Mouse (Mus musculus) liver, embryonic 12.5 days (tissue): Measurements from ENCODE around the gene Csrnp2. TPM values are rescaled to one million over a fixed set of nuclear protein-coding genes. Genes with fewer than 3 reads are reported as not detected.
A peak's percentile ranks its signal among the peaks of the same experiment; 100 is the strongest.
"Not testable (repeated sequence)": the region's sequence is repeated elsewhere in the genome, so short reads cannot be mapped to it uniquely, and the experiment has no call there.

ENCODE experiments used
- ATAC-seq: fragments of 200-750 bp; cut with Nextera tagmentation; 2 replicates; pipeline ENCODE4 v1.8.0; 2017; ENCODE audit warnings: moderate number of reproducible peaks, mild to moderate bottlenecking, moderate library complexity
- H3K27ac ChIP-seq: fragments of 300-500 bp; sonication (generic); 2 replicates; pipeline ENCODE4 v1.5.1; 2016; ENCODE audit warnings: mild to moderate bottlenecking
- H3K27me3 ChIP-seq: fragments of 300-500 bp; sonication (generic); replicated peaks from 2 replicates; pipeline ENCODE4 v1.6.1; 2016; ENCODE audit warnings: mild to moderate bottlenecking, moderate library complexity
- H3K36me3 ChIP-seq: fragments of 300-500 bp; sonication (generic); 2 replicates; pipeline ENCODE4 v1.6.1; 2016; ENCODE audit warnings: mild to moderate bottlenecking, moderate library complexity
- H3K4me1 ChIP-seq: fragments of 300-500 bp; sonication (generic); 2 replicates; pipeline ENCODE4 v1.6.1; 2016
- H3K4me2 ChIP-seq: fragments of 300-500 bp; sonication (generic); 2 replicates; pipeline ENCODE4 v1.6.1; 2016; ENCODE audit warnings: mild to moderate bottlenecking, moderate library complexity
- H3K4me3 ChIP-seq: fragments of 300-500 bp; sonication (generic); 2 replicates; pipeline ENCODE4 v1.5.1; 2016; ENCODE audit warnings: mild to moderate bottlenecking, moderate library complexity
- H3K9ac ChIP-seq: fragments of 300-500 bp; sonication (generic); 2 replicates; pipeline ENCODE4 v1.6.1; 2016; ENCODE audit warnings: mild to moderate bottlenecking, moderate library complexity
- H3K9me3 ChIP-seq: fragments of 300-500 bp; sonication (generic); replicated peaks from 2 replicates; pipeline ENCODE4 v1.6.1; 2016; ENCODE audit warnings: mild to moderate bottlenecking, moderate library complexity
- WGBS: fragments of 180-500 bp; shearing (Covaris S2); methylation state at CpG from one replicate; pipeline ENCODE4 v1.1.7; 2016; ENCODE audit not compliant: insufficient replicate concordance; 5-methylcytosine and 5-hydroxymethylcytosine counted together
- polyA plus RNA-seq: library from polyadenylated mRNA; unstranded; fragments of >200 nt; fragmentation: Nextera tagmentation; extraction: Ambion mirVana; gene quantifications from 2 replicates; pipeline ENCODE4 v1.2.1, GENCODE M21; 2016

Csrnp2 gene
- 2.8 and 3.0 TPM in 2 replicates for polyA plus RNA-seq

DNA sequence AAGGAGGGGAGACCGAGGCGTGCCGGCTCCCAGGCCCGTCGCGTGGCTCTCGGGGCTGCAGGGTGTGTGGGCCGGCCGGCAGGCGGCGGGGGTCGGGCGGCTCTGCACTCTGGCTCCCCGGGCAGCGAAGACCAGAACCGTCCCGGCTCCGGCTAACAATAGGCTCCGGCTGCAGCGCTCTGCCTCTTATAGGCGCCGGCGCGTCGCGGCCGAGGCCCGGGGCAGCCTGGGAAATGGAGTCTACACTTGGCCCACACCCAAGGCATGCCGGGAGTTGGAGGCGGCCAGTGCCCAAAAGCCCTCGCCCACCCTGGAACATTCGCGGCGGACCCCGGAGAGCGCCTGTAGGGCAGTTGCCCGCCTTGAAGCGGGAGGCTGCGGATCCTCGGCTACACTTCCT, at the start of gene Csrnp2:
Gene Csrnp2 (minus strand): TSS at position 387 of the 400 bp plus-strand sequence.
- Histone ChIP-seq H3K4me3 (peak within 1 kb of the TSS; percentile 79), H3K27ac (peak within 1 kb of the TSS; percentile 51; the same call in 1 of the 2 replicates), H3K36me3 (no peaks in the 10 kb centered on the region), H3K27me3 (peaks cover 24% of the 10 kb centered on the region), H3K4me2 (peak within 1 kb of the TSS; percentile 100), H3K9ac (peak within 1 kb of the TSS; percentile 87), H3K4me1 (peaks cover 21% of the 10 kb centered on the region), H3K9me3 (no peaks in the 10 kb centered on the region)
- ATAC-seq: peak; percentile 93
- WGBS: under 1% methylated on average over 40 of the region's 40 CpGs

- H3K27me3 ChIP-seq, ATAC-seq, H3K9me3 ChIP-seq, H3K4me3 ChIP-seq, H3K27ac ChIP-seq, H3K4me1 ChIP-seq, H3K4me2 ChIP-seq, H3K9ac ChIP-seq: not testable (repeated sequence)
- WGBS: 83% methylated on average over 14 of the region's 14 CpGs
- peaks cover 28% of the 10 kb centered on the region for H3K36me3 ChIP-seq
Measured at GRCm38 (mm10) chr15:100543651-100544030, 48.4 kb upstream of the Csrnp2 start.

DNA sequence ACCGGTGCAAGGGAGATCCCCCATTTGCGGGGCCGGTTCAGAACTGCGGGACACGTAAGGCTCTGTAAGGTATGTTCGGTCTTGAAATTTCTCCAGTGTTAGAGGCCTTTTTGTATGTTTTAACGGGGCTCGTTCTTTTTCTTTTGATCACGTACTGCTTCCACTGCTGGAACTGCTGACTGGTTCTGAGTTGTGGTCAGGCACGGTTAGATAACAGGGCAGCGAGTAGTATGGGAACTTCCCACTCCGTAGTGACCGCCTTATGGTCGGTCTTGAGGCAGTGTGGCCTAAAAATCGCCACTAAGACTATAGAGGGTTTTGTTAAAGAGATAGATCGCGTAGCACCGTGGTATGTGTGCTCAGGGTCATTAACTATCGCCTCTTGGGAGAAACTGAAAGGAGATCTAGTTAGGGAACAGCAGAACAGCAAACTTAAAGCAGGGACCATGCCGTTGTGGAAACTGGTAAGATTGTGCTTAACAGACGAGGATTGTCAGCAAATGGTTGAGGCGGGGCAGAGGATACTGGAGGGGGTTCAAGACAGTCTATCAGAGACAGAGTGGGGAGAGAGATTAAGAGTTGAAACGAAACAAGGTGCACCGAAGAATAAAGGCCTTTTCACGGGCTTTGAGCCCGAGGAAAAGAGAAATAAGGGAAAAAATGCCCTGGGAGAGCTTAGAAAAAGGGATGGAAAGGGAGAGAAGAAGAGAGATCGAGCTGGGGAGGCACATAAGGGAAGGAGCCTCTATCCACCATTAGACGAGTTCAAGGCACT, 47.8 kb upstream of the Csrnp2 start:
- ATAC-seq, H3K27me3 ChIP-seq, H3K4me1 ChIP-seq, H3K9me3 ChIP-seq, H3K9ac ChIP-seq, H3K27ac ChIP-seq, H3K4me3 ChIP-seq: not testable (repeated sequence)
- WGBS: 83% methylated on average over 27 of the region's 28 CpGs
- peaks cover 22% of the 10 kb centered on the region for H3K36me3 ChIP-seq
- peak overlapping the region; percentile 14; the same call in 1 of the 2 replicates for H3K4me2 ChIP-seq

GRCm38 (mm10) chr15:100541426-100541825, 46.1 kb upstream of the Csrnp2 start:
- Histone ChIP-seq H3K36me3 (peaks cover 19% of the 10 kb centered on the region), H3K4me3 (no peak overlapping the region), H3K27ac (no peak overlapping the region), H3K9me3 (no peaks in the 10 kb centered on the region), H3K4me2 (no peak overlapping the region), H3K4me1 (no peaks in the 10 kb centered on the region), H3K9ac (no peak overlapping the region), H3K27me3 (no peaks in the 10 kb centered on the region)
- ATAC-seq: no peak
- 84% methylated on average over 4 of the region's 4 CpGs for WGBS

DNA sequence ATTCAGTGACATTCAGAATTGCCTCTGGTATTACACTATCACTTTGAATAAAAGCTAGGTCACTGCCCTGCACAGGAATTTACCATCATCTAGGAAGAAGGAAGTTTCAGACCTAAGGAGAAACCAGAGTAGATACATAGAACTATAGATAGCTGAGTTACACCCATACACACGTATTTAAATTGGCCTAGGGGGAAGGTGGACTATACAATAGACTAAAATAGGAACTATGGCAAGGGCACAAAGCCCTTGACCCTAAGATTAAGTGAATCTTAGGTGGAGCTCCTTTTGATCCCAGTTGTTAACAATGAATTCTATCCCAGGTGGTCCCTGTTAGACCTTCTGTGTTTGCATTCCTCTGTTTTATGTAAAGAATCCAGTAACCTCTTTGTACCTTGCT, 45.7 kb upstream of the Csrnp2 start:
- H3K27me3 ChIP-seq, H3K9me3 ChIP-seq, H3K9ac ChIP-seq, H3K4me1 ChIP-seq, H3K4me3 ChIP-seq, H3K4me2 ChIP-seq, ATAC-seq, H3K27ac ChIP-seq: not testable (repeated sequence)
- 67% methylated on average over 1 of the region's 1 CpGs for WGBS
- H3K36me3 ChIP-seq: peaks cover 22% of the 10 kb centered on the region

GRCm38 (mm10) chr15:100539411-100539810, 44.1 kb upstream of the Csrnp2 start:
- no peak for ATAC-seq
- H3K9ac ChIP-seq: no peak overlapping the region
- H3K4me2 ChIP-seq: no peak overlapping the region
- no peak overlapping the region for H3K27ac ChIP-seq
- no peak overlapping the region for H3K4me3 ChIP-seq
- WGBS: 78% methylated on average over 9 of the region's 9 CpGs
- peaks cover 32% of the 10 kb centered on the region for H3K36me3 ChIP-seq
- no peaks in the 10 kb centered on the region for H3K9me3 ChIP-seq
- H3K4me1 ChIP-seq: no peaks in the 10 kb centered on the region
- no peaks in the 10 kb centered on the region for H3K27me3 ChIP-seq

- H3K36me3 ChIP-seq: peaks cover 32% of the 10 kb centered on the region
- WGBS: 72% methylated on average over 6 of the region's 6 CpGs
- no peak overlapping the region for H3K4me3 ChIP-seq
- no peaks in the 10 kb centered on the region for H3K27me3 ChIP-seq
- H3K9ac ChIP-seq: no peak overlapping the region
- no peak overlapping the region for H3K27ac ChIP-seq
- no peaks in the 10 kb centered on the region for H3K9me3 ChIP-seq
- no peak for ATAC-seq
- H3K4me2 ChIP-seq: no peak overlapping the region
- no peaks in the 10 kb centered on the region for H3K4me1 ChIP-seq
Measured at GRCm38 (mm10) chr15:100537913-100538312, 42.6 kb upstream of the Csrnp2 start.

- H3K27me3 ChIP-seq: no peaks in the 10 kb centered on the region
- no peak overlapping the region for H3K4me2 ChIP-seq
- H3K4me3 ChIP-seq: no peak overlapping the region
- 51% methylated on average over 5 of the region's 5 CpGs for WGBS
- no peak overlapping the region for H3K27ac ChIP-seq
- no peaks in the 10 kb centered on the region for H3K9me3 ChIP-seq
- no peak for ATAC-seq
- H3K9ac ChIP-seq: no peak overlapping the region
- H3K36me3 ChIP-seq: peaks cover 2% of the 10 kb centered on the region
- no peaks in the 10 kb centered on the region for H3K4me1 ChIP-seq
Measured at GRCm38 (mm10) chr15:100527900-100528299, 32.6 kb upstream of the Csrnp2 start.

- ATAC-seq: no peak
- no peaks in the 10 kb centered on the region for H3K4me1 ChIP-seq
- peaks cover 4% of the 10 kb centered on the region for H3K36me3 ChIP-seq
- no peak overlapping the region for H3K4me3 ChIP-seq
- 81% methylated on average over 14 of the region's 14 CpGs for WGBS
- H3K27ac ChIP-seq: no peak overlapping the region
- no peak overlapping the region for H3K9ac ChIP-seq
- H3K9me3 ChIP-seq: no peaks in the 10 kb centered on the region
- H3K4me2 ChIP-seq: no peak overlapping the region
- no peaks in the 10 kb centered on the region for H3K27me3 ChIP-seq
Measured at GRCm38 (mm10) chr15:100525405-100525804, 30.1 kb upstream of the Csrnp2 start.

DNA sequence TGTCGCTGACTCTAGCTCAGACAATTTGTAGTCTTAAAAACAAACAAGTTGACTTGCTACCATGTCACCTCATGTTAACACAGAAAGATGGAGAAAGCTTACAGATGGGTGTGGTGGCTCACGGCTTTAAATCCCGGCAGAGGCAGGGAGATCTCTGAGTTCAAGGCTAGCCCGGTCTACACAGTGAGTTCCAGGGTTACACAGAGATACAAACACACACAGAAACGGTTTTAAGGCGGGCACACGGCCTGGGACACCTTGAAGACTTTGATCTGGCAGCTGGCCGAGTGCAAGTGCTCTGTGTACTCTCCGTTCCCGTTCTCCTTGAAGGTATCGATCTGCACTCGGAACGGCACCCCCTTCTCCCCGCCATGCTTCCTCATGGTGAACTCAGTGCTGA, 25.0 kb upstream of the Csrnp2 start:
- H3K36me3 ChIP-seq: peaks cover 20% of the 10 kb centered on the region
- no peaks in the 10 kb centered on the region for H3K9me3 ChIP-seq
- no peaks in the 10 kb centered on the region for H3K27me3 ChIP-seq
- H3K4me2 ChIP-seq: no peak overlapping the region
- H3K4me1 ChIP-seq: no peaks in the 10 kb centered on the region
- WGBS: 82% methylated on average over 14 of the region's 14 CpGs
- no peak overlapping the region for H3K4me3 ChIP-seq
- no peak overlapping the region for H3K27ac ChIP-seq
- no peak overlapping the region for H3K9ac ChIP-seq
- ATAC-seq: no peak

GRCm38 (mm10) chr15:100515121-100515520, 19.8 kb upstream of the Csrnp2 start:
- H3K4me2 ChIP-seq: no peak overlapping the region
- peaks cover 49% of the 10 kb centered on the region for H3K36me3 ChIP-seq
- H3K4me3 ChIP-seq: no peak overlapping the region
- ATAC-seq: no peak
- WGBS: 74% methylated on average over 2 of the region's 2 CpGs
- H3K4me1 ChIP-seq: no peaks in the 10 kb centered on the region
- no peak overlapping the region for H3K27ac ChIP-seq
- no peak overlapping the region for H3K9ac ChIP-seq
- H3K9me3 ChIP-seq: no peaks in the 10 kb centered on the region
- H3K27me3 ChIP-seq: no peaks in the 10 kb centered on the region

DNA sequence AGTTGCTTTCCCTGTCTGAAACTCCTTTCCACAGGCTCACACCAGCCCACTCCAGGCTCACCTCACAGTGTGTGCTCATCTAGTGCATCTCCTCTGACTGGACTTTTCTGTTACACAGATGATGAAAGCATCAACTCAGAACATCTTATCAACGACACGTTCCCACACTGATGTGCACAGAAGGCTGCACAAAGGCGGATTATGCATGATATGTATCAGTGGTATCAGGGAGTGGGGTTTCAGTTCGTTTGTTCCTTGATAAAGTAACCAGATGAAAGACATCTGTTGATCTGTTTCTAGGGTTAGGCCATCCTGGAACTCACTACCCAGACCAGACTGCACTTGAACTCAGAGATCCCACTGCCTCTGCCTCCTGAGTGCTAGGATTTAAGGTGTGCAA, 18.1 kb upstream of the Csrnp2 start:
- 58% methylated on average over 4 of the region's 4 CpGs for WGBS
- Histone ChIP-seq H3K27me3 (no peaks in the 10 kb centered on the region), H3K4me1 (no peaks in the 10 kb centered on the region), H3K9me3 (no peaks in the 10 kb centered on the region), H3K4me3 (no peak overlapping the region), H3K36me3 (peaks cover 52% of the 10 kb centered on the region), H3K9ac (no peak overlapping the region), H3K4me2 (no peak overlapping the region), H3K27ac (no peak overlapping the region)
- ATAC-seq: no peak

GRCm38 (mm10) chr15:100510072-100510471, 14.8 kb upstream of the Csrnp2 start:
- Histone ChIP-seq H3K9ac (no peak overlapping the region), H3K9me3 (no peaks in the 10 kb centered on the region), H3K4me1 (no peaks in the 10 kb centered on the region), H3K4me2 (no peak overlapping the region), H3K27ac (no peak overlapping the region), H3K36me3 (peaks cover 58% of the 10 kb centered on the region), H3K4me3 (no peak overlapping the region), H3K27me3 (no peaks in the 10 kb centered on the region)
- ATAC-seq: no peak
- 83% methylated on average over 11 of the region's 11 CpGs for WGBS
